Mouse (Mus musculus) adrenal gland (tissue): ENCODE data around the gene Hspe1.
"Not testable (repeated sequence)": the region's sequence is repeated elsewhere in the genome, so short reads cannot be mapped to it uniquely, and the experiment has no call there.

Source experiments
- intact Hi-C: fragments of 180-260 bp; cut with DNase I; formaldehyde crosslinking; loops from one replicate; pipeline ENCODE4 v1.15.1; 2025
- long read RNA-seq, 2 experiments: library from polyadenylated mRNA; unstranded; transcript quantifications; one replicate each; pipeline ENCODE4 v2.0.0; 2020; ENCODE audit warnings: borderline replicate concordance in 1 of 2; ENCODE audit not compliant: insufficient replicate concordance in 1 of 2

Hspe1 gene
- long read RNA-seq, experiment 1, transcript Hspe1-202 (2 exons, 964 nt): minor isoform, 7 of 863 reads
- long read RNA-seq, experiment 1, transcript Hspe1-201 (4 exons, 774 nt): major isoform, 809 of 863 reads
- long read RNA-seq, experiment 1, partial matches to known transcripts: 13 of 863 reads
- long read RNA-seq, experiment 1, other reads (novel, unspliced or antisense): 34 of 863 reads
- long read RNA-seq, experiment 2, transcript Hspe1-201 (4 exons, 774 nt): major isoform, 864 of 908 reads
- long read RNA-seq, experiment 2, partial matches to known transcripts: 11 of 908 reads
- long read RNA-seq, experiment 2, other reads (novel, unspliced or antisense): 29 of 908 reads

DNA sequence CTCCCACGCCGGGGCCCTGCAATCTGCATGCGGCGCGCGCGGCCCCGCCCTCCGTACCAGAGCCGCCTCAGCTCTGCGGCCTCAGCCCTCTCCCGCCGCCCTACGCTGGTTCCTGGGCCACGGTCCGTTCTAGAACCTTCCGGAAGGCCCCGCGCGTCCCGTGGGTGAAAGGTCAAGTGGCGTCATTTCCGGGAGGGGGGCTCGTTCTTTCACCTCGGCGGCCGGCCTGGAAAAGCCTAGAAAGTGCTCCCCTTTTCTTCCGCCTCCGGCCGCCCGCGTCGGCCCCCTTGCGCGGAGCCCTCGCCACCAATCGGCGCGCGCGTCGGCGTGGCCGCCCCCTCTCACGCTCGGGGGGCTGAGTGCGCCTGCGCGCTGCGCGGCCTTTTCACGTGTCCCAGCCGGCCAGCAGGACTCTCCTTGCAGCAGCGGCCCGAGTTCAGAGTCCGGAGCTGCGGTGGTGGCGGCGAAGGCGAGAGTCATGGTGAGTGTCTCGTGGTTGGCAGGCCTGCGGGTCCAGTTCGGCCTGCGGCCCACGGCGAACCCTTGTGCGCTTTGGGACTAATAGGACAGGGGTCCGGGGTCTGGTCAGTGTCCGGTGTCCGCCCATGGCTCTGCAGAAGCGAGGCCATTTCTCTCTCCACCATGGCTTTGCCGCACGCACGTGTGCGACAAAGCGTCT, at the start of gene Hspe1, which contains the start of gene Hspd1:
TSS of gene Hspe1 (plus strand) at position 201 of the 679 bp plus-strand sequence.
TSS of gene Hspd1 (minus strand) at position 312 of the 679 bp plus-strand sequence.
- intact Hi-C loops: loop anchor here (2.0 to 5.0 kb wide), 2 partner anchors 45 to 74 kb away; no protein-coding TSS in a partner anchor

DNA sequence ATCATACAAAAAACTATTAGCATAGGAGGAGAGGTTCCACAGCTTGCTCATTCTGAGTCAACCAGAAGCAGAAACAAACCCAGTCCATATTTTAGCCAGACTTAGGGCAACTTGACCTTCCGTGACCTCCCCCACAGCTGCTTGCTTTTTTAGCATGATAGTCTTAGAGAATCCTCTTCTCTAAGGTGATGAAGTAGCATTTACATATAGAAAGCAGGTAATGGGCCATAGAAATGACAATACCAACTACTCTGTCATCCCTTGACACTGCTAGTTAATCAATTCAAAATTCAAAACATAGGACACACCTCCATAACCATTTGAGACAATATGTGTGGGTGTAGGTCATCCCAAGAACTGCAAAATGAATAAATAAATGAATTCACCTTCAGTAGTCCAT, 48.0 kb upstream of the Hspe1 start:
- intact Hi-C loops: no loop called here

DNA sequence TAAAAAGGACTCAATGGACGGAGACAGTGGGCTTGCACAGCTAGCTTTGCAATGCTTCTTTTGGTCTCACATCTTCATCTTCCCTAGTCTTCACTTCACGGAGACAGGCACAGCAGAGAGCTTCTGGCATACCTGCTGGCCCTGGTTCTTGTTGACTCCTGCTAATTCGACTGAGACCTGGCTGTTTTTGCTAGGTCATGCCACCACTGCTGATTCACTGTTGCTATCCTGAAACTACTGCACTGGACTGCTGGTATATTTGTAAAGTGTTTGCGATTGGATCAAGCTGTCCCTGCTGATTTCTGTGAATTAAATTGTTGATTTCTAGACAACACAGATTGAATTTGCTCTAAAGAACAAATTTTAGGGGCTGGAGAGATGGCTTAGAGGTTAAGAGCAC, 46.2 kb upstream of the Hspe1 start:
- intact Hi-C loops: no loop called here

DNA sequence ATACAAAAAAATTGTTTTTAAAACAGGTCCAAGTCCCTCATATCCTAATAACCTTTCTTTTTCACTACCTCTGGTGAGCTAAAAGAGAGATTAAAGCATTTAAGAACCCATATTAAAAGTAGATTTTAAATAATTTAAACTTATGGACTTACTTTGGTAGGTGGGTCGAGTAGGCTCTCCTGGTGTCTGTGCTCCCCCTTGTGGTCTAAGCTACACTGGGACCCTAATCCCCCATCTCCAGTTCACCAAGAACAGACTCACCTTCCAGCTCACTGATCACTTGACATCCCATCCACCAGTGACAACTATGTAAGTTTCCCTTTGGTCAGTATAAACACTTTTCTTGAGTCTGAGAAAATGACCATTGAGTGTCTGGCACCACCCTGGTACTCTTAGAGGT, 45.7 kb upstream of the Hspe1 start:
- intact Hi-C loops: no loop called here

DNA sequence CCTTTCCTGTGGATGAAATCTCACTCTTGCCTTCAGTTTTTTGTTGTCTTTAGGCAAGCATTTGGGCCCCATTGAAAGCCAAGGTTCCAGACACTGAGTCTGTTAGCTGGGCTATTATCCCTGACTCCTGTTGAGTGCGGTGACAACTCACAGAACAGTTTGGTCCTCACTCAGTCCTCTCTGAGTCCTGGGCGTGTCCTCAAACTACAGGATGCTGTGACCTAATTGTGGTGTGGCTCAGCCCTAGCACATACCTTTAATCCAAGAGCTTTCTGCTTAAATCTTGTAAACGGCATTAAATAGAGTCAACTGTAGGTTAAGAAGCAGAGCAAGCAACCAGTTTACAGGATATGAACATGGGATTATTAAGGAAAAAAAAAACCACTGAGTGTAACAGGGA, 44.8 kb upstream of the Hspe1 start:
- intact Hi-C loops: no loop called here

DNA sequence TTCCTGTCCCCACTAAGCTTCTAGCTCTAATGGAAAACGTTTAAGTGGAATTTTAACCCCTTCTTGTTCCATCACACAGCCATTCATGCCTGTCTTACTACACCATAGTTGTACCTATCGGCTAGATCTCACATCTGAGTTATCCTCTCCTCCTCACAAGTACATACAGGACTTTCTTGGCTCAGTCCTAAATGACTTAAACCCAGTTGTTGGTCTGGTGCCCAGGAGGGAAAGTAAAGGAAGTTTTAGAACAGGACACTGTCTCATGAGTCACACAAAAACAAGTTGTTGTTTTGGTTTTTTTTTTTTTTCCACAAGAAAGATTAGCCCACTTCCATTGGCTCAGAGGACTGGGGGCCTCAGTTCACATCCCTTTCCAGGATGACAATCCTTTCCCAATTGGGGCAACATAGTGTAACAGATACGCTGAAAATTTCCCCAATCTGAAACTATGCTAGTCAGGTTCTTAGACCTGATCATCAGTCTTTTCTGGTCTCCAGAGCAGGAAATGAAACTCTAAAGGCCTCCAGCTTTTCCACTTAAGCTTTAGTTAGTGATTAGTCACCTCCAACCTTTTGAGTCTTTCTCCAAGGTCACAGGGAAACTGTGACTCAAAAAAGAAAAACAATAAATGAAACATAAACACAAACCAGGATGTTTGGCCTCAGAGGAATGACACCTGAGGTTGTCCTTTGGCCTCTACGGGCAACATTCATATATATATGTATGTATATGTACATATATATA, 38.9 kb upstream of the Hspe1 start:
- intact Hi-C loops: no loop called here

DNA sequence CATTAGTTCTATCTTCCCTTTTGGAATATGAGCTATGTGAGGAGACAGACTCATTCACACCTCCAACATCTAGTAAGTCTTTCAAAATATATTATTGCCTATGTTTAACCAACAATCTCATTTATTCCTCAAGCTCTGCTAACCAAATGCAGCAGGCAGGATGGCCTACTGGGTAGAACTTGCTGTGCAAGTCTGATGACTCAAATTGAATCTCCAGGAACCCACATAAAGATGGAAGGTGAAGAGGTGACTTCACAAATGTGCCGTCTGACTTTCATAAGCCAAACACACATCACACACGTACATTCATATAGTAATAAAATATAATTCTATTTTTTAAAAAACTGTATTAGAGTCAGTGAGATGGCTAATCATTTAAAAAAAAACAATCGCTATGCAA, 36.3 kb upstream of the Hspe1 start:
- intact Hi-C loops: no loop called here

DNA sequence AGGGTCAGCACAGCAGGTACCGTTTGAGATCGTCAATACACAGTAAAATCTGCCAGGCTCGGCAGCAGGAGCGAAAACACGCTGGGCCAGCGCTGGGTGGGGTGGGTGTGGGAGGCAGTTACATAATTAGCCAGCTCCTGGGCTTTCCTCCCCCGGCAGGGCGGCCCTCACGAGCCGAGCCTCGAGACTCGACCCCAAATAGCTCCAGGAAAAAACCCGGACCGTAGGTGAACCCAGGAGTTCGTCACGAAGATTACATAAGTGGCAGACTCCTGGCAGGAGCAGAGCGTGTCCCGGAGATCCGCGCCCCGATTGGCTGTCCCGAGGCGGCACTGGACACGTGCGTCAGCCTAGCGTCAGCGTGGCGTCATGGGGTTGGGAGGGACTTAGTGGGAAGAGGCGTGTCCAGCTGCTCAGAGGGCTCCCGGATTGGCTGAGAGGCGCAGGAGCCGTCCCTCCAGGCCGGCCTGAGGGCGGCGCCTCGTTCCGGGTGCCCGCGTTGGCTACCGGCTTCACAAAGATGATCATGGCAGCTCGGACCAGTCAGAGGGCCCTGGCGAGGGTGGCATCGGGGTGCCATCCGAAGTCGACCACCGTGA, 35.5 kb upstream of the Hspe1 start, which contains the start of gene Coq10b:
TSS of gene Coq10b (plus strand) at position 416 of the 599 bp plus-strand sequence.
- intact Hi-C loops: no loop called here

DNA sequence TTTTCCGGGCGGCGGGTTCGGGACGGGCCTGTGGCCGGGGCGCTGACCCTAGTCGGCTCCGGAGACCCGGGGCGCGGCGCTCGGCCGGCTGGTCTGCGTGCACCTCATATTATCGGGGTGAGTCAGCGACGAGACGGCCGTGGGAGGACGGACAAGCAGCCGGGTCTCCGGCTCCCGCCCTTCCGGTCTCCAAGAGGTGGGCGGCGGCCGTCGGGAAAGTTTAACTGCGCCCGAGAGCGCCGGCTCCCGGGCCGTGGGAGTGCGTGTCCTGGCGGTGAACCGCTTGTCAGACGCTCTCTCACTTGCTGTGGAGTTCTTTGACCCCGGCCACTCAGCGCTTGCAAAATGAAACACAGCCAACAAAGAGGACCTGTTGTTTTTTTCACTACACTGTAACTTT, 34.9 kb upstream of the Hspe1 start:
- intact Hi-C loops: no loop called here

DNA sequence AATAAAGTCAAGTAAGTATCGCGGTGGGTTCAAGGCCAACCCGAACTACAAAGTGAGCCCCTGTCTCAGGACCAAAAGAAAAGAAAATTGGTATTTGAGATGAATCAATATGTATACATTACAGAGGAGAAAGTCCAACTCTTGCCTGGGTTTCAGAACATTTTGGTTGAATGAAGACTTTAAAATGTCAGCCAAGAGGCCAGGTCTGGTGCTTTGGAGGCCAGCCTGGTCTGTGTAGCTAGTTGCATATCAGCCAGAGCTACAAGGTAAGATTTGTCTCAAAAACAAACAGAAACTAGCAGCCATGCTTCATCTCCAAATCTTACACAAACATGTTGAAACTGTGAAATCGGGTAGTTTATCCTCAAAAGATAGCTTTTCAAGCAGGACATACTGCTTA, 34.3 kb upstream of the Hspe1 start:
- intact Hi-C loops: no loop called here

DNA sequence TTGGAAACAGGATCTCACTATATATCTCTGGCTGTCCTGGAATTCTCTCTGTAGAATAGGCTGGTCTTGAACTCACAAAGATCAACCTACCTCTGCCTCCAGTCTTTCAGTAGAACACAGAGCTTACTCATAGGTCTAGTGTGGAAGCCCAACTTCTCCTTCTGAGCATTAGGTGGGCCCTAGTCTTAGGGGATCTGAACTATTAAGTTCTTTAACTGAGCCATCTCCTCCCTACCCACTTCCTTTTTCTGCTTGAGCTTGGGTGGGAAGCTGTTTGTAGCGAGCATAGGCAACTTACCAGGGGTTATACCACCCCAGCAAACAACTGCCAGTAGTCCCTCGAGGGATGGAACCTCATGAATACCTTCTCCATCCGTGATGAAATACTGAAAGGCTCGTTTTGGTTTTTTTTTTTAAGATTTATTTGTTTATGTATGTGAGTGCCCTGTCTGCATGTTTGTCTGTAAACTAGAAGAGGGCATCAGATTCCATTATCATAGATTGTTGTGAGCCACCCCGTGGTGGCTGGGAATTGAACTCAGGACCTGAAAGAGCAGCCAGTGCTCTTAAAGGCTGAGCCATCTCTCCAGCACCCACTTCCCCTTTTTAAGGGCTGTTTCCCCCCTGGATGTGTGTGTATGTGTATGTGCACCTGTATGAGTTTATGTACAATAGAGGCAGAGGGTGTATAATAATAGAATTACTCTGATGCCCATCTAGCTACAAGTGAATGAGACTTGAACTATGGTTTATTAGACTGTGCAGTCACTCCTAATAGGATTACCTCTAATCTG, 32.4 kb upstream of the Hspe1 start:
- intact Hi-C loops: no loop called here

DNA sequence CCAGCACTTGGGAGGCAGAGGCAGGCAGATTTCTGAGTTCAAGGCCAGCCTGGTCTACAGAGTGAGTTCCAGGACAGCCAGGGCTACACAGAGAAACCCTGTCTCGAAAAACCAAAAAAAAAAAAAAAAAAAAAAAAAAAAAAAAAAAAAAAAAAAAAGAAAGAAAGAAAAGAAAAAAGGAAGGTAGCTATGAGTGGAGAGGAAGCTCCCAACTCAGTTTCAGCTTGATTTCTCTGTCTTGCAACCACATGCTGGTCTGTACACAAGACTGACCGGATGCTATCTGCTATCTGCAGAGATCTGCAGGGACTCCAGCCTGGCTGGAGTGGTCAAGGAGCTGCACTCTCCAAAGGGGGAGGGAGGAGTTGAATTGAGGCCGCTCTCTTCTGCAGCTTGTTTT, 29.5 kb upstream of the Hspe1 start:
- intact Hi-C loops: not testable (repeated sequence)

DNA sequence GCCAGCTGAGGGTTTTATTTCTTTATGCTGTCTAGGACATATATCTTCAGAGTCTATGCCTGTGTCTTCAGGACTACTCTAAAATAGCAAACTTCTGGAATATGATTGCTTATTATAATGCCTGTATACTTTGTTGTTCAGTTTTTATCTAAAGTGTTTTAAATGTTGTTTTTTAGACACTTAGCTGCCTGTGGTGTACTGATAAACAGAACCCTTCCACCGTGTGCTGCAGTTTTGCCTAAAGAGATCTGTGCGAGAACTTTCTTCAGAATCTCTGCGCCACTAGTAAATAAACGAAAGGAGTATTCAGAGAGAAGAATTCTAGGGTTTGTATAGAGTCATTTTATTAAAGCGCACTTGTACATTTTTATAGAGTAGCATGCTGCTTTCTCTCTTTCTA, 26.8 kb upstream of the Hspe1 start:
- intact Hi-C loops: no loop called here

DNA sequence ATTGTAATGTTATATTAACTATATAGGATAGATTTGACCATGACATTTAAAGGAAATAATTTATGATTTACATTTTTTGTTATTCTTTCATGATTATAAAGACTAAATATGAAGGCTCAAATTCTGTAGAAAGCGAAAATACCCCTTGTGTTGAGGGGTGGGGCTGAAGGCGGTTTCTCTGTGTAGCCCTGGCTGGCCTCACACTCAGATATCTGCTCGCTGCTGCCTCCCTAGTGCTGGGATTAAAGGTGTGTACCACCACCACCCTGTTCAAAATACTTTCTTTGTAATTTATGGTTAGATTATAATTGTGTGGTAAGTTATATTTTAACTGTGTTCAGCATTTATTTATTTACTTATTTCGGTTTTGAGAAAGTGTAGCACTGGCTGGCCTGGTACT, 26.2 kb upstream of the Hspe1 start:
- intact Hi-C loops: no loop called here

DNA sequence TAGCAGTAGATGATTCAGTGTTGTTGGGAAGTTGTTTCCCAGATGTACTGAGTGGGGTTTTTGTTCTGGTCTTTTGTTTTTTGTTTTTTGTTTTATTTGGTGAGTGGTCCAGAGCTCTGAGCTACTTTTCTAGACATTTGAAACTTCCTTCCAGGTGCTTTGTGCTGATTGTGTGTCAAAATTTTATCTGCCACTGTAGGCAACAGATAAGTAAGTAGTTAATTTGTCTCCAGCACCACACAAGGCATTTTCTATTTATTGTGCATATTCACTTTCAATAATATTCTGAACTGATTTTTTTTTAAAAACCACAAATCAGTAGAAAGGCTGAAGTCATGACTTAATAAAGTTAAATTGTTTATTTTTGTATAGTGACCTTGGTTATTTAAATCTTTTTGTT, 15.6 kb upstream of the Hspe1 start:
- intact Hi-C loops: not testable (repeated sequence)

DNA sequence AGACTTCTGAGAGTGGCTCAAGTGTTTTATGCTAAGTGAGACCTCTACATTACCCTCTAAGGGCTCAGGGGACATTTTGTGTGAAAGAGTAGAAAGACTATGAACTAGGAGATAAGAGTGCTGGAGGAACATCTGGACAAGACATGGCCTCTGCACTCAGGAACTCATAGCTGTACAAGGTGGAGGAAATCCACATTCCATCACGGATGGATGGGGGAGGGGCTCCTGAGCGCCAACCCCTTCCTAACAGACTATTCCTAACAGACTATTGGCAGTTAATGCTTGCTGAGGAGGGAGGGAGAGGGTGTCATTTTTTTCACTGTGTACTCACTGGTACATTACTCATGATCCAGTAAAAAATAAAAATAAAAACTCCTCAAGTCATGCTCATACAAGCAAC, 13.2 kb upstream of the Hspe1 start:
- intact Hi-C loops: loop anchor here (5.0 kb wide), 1 partner anchor 62 kb away; no protein-coding TSS in a partner anchor

DNA sequence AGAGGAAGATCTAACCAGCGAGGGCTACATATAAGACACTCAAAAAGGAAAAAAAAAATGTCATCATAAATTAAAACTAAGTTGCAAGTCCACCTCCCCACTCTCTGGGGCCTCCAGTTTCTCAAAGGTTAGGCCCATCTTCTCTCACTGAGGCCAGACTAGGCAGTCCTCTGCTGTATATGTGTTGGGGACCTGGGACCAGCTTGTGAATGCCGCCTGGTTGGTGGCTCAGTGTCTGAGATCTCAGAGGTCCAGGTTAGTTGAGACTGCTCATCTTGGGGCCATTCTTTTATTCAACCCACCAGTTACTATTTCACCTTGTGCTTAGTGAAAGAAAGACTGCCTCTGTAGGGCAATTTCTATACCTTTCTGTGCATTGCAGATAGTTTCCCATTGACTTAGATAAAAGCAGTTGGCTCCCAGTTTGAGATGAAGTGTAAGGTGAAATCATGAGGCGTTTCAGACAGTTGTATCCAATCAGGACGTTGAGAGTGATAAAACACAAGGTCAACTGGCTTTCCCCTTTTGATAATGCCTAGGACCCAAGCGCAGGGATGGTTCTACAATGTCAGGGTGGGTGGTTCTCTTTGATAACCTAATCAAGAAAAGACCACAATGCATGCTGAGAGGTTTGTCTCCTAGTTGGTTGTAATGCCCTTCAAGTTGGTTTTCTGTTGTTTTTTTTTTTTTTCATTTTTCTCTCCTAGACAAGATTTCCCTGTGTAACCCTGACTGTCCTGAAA, 12.1 kb upstream of the Hspe1 start:
- intact Hi-C loops: loop anchor here (5.0 kb wide), 1 partner anchor 64 kb away; no protein-coding TSS in a partner anchor

DNA sequence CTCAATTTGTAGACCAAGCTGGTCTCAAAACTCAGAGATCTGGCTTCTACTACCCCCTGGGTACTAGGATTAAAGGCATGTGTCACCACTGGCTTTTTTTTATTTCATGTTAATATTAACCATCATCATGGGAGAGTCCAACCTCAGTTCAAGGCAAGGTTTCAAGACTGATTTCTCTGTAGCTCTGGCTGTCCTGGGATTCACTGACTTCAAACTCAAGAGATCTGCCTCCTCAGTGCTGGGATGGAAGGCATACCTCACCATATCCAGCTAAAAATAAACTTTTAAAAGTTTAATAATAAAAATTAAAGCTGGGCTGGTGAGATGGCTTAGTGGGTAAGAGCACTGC, 11.6 kb upstream of the Hspe1 start:
- intact Hi-C loops: loop anchor here (5.0 kb wide), 1 partner anchor 64 kb away; no protein-coding TSS in a partner anchor

DNA sequence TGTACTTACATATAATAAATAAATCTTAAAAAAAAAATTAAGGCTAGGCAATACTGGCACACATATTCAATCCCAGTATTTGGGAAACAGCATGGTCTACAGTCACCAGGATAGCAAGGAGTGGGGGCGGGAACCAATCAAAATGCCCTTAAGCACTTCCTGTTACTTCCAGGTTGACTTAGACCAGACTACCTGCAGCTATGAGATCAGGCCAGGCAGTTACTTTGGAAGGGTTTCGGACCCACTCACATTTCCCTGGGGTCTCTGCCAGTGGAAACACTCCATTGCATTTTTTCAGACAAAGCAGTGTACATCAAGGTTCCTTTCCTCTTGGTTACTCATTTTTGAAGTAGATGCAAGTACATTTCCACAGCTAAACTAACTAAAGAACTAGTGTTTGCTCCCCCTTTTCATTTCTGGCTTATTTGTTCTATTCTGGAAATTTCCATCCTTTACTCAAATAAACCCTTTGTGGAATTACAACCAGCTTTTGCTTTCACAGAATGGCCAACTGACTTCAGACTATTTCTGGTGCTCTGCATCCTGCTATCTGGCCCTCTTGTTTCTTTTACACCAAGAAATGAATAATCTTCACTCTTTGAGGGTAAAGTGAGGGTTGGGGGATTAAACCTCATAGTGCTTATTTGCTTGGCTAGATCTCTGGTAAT, 10.9 kb upstream of the Hspe1 start:
- intact Hi-C loops: loop anchor here (5.0 kb wide), 1 partner anchor 65 kb away; no protein-coding TSS in a partner anchor
